Mouse (Mus musculus) neural tube, embryonic 14.5 days (tissue): ENCODE measurements around the gene Ddx42. TPM values are rescaled to one million over a fixed set of nuclear protein-coding genes. Genes with fewer than 3 reads are reported as not detected.

ENCODE experiments used
- ATAC-seq: fragments of 200-750 bp; cut with Nextera tagmentation; 2 replicates; pipeline ENCODE4 v1.8.0; 2017; ENCODE audit warnings: low read depth, mild to moderate bottlenecking, moderate TSS enrichment, moderate library complexity
- H3K27ac ChIP-seq: fragments of 300-500 bp; sonication (generic); 2 replicates; pipeline ENCODE4 v1.5.1; 2014; ENCODE audit warnings: low read depth, mild to moderate bottlenecking, control low read depth, low read length, moderate library complexity, mixed read lengths
- H3K27me3 ChIP-seq: fragments of 300-500 bp; sonication (generic); 2 replicates; pipeline ENCODE4 v1.6.1; 2014; ENCODE audit warnings: low read length; ENCODE audit not compliant: control insufficient read depth, insufficient read depth
- H3K36me3 ChIP-seq: fragments of 300-500 bp; sonication (generic); 2 replicates; pipeline ENCODE4 v1.6.1; 2014; ENCODE audit warnings: low read length, mixed read lengths; ENCODE audit not compliant: control insufficient read depth, insufficient read depth
- H3K4me1 ChIP-seq: fragments of 300-500 bp; sonication (generic); 2 replicates; pipeline ENCODE4 v1.6.1; 2014; ENCODE audit warnings: low read length; ENCODE audit not compliant: control insufficient read depth, insufficient read depth
- H3K4me2 ChIP-seq: fragments of 300-500 bp; sonication (generic); 2 replicates; pipeline ENCODE4 v1.6.1; 2014; ENCODE audit warnings: mild to moderate bottlenecking, low read depth, low read length, control low read depth
- H3K4me3 ChIP-seq: fragments of 300-500 bp; sonication (generic); 2 replicates; pipeline ENCODE4 v1.5.1; 2014; ENCODE audit warnings: low read depth, low read length, control low read depth, mixed read lengths
- H3K9ac ChIP-seq: fragments of 300-500 bp; sonication (generic); replicated peaks from 2 replicates; pipeline ENCODE4 v1.6.1; 2014; ENCODE audit warnings: low read depth, mild to moderate bottlenecking, control low read depth, low read length, mixed read lengths
- H3K9me3 ChIP-seq: fragments of 300-500 bp; sonication (generic); 2 replicates; pipeline ENCODE4 v1.6.1; 2016; ENCODE audit warnings: low read length; ENCODE audit not compliant: control insufficient read depth
- WGBS: fragments of 180-500 bp; shearing (Covaris S2); extraction: QIAGEN DNeasy Blood & Tissue Kit; methylation state at CpG from one replicate; pipeline ENCODE4 v1.1.7; 2014; 5-methylcytosine and 5-hydroxymethylcytosine counted together
- polyA plus RNA-seq: library from polyadenylated mRNA; unstranded; fragments of >200 nt; fragmentation: Nextera tagmentation; extraction: Ambion mirVana; gene quantifications from 2 replicates; pipeline ENCODE4 v1.2.1, GENCODE M21; 2014

Gene Ddx42
- polyA plus RNA-seq, 1 experiment from 2014 or later = 73.2 TPM

DNA sequence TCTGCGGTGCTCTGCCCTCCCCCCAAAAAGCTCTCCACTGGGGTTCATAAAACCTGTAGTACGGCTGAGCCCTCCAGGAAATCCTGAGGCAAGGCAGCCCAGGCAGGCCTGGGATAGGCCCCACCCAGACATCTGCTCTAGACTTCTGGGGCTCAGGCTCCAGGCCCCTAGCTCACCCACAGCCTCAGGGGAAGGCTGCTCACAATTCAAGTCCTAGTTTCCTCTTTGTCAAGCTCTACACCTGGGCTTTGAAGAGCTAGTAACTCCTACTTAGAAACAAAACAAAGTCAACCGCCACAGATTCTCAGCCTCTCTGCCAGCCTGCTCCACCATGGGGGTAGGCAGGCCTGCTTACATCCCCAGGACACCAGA lies 52.3 kb downstream of the Ddx42 start:
- peak overlapping the region; percentile 32; the same call in 1 of the 2 replicates for H3K4me2 ChIP-seq
- 21% methylated on average over 3 of the region's 3 CpGs for WGBS
- H3K9me3 ChIP-seq = no peaks in the 10 kb centered on the region
- no peak for ATAC-seq
- no peaks in the 10 kb centered on the region for H3K27me3 ChIP-seq
- no peak overlapping the region for H3K4me3 ChIP-seq
- peaks cover 32% of the 10 kb centered on the region for H3K4me1 ChIP-seq
- H3K36me3 ChIP-seq = peaks cover 17% of the 10 kb centered on the region
- H3K27ac ChIP-seq = peak overlapping the region; percentile 85
- no peak overlapping the region; the same call in 1 of the 2 replicates for H3K9ac ChIP-seq

GRCm38 (mm10) chr11:106271131-106271793 lies 54.5 kb downstream of the Ddx42 start:
- peak overlapping the region; percentile 79; the same call in 1 of the 2 replicates for H3K27ac ChIP-seq
- WGBS = 47% methylated on average over 5 of the region's 5 CpGs

DNA sequence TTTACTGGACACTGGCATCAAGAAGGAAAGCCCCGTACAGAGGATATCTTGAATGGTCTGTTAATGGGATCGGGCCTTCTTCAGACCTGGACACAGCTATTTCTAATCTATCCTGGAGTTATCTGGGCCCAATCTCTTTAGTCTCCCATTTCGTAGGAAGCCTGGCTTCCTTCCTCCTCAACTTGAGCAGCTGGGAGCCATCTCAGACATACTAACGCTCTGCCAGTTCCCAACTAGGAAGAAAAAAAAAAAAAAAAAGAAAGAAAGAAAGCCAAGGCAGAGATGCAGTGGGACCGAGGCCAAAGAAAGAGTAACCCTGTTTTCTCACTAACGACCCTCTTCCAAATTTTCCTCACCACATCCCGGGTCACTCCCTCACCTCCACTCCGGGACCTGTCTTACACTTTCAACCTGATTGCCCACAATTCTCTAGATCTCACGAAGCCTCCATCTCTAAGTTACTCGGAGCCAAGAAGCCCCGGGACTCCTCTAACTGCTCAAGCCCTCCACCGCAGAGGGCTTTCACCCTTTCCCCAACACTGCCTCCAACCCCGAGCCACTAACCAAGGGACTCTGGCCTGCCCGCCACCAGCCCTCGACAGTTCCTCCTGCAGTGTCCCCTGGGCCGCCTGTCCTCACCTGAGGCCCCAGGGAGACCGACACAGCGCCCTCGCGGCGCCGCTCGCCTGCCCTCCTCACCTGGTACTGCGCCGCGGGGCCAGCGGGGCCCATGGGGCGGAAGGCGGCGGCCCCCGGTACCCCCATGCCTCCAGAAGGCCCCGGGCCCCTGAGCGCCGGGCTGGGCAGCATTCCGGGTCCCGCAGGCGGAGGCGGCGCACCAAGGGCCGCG lies 55.3 kb downstream of the Ddx42 start:
- Histone ChIP-seq H3K4me2 (peak overlapping the region; percentile 79), H3K9me3 (no peaks in the 10 kb centered on the region), H3K4me3 (peak overlapping the region; percentile 89), H3K36me3 (no peaks in the 10 kb centered on the region), H3K27ac (peak overlapping the region; percentile 79), H3K4me1 (peaks cover 31% of the 10 kb centered on the region), H3K9ac (peak overlapping the region; percentile 92), H3K27me3 (no peaks in the 10 kb centered on the region)
- ATAC-seq = peak; percentile 18
- 1% methylated on average over 40 of the region's 41 CpGs for WGBS

More at GRCm38 (mm10) chr11:106271131-106271793, 54.5 kb downstream of the Ddx42 start:
- Histone ChIP-seq H3K9me3 (no peaks in the 10 kb centered on the region), H3K4me2 (peak overlapping the region; percentile 79), H3K4me3 (peak overlapping the region; percentile 89), H3K4me1 (peaks cover 32% of the 10 kb centered on the region), H3K36me3 (no peaks in the 10 kb centered on the region; the same call in 1 of the 2 replicates), H3K27me3 (no peaks in the 10 kb centered on the region), H3K9ac (peak overlapping the region; percentile 92)
- no peak for ATAC-seq

GRCm38 (mm10) chr11:106272644-106273310 lies 56.1 kb downstream of the Ddx42 start, which contains the start of gene Smarcd2:
TSS of gene Smarcd2 (minus strand) at chr11:106272972.
- Histone ChIP-seq H3K9ac (peak within 1 kb of the TSS; percentile 92), H3K4me3 (peak within 1 kb of the TSS; percentile 89), H3K27me3 (no peaks in the 10 kb centered on the region), H3K4me2 (peak within 1 kb of the TSS; percentile 79), H3K9me3 (no peaks in the 10 kb centered on the region), H3K27ac (peak within 1 kb of the TSS; percentile 79), H3K36me3 (no peaks in the 10 kb centered on the region), H3K4me1 (peaks cover 24% of the 10 kb centered on the region)
- peak; percentile 91 for ATAC-seq
- 1% methylated on average over 69 of the region's 72 CpGs for WGBS

GRCm38 (mm10) chr11:106273311-106273684 lies 56.6 kb downstream of the Ddx42 start:
- H3K4me2 ChIP-seq = peak overlapping the region; percentile 79
- no peaks in the 10 kb centered on the region for H3K27me3 ChIP-seq
- peaks cover 19% of the 10 kb centered on the region for H3K4me1 ChIP-seq
- no peaks in the 10 kb centered on the region for H3K9me3 ChIP-seq
- WGBS = 20% methylated on average over 16 of the region's 16 CpGs
- H3K27ac ChIP-seq = peak overlapping the region; percentile 56
- H3K36me3 ChIP-seq = no peaks in the 10 kb centered on the region
- H3K4me3 ChIP-seq = peak overlapping the region; percentile 89
- ATAC-seq = peak; percentile 19; the same call in 1 of the 2 replicates
- peak overlapping the region; percentile 49 for H3K9ac ChIP-seq

DNA sequence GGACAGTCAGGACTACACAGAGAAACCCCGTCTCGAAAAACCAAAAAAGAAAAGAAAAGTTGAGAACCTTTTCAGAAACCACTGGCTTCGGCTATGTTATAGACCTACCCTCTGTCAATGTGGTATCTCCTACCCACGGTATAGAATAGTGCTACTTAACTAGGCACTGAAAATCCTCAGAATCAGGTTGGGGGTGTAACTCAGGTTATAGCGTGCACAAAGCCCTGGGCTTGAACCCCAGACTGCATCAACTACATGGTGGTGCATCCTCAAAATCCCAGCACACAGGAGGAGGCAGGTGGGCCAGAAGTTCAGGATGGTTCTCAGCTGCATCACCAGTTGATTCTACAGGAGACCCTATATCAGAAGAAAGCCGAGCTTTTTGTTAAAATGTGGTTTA lies 57.1 kb downstream of the Ddx42 start:
- WGBS = 96% methylated on average over 6 of the region's 6 CpGs
- Histone ChIP-seq H3K4me1 (peaks cover 14% of the 10 kb centered on the region), H3K4me3 (no peak overlapping the region), H3K27me3 (no peaks in the 10 kb centered on the region), H3K27ac (no peak overlapping the region), H3K36me3 (no peaks in the 10 kb centered on the region), H3K9ac (no peak overlapping the region), H3K4me2 (no peak overlapping the region; the same call in 1 of the 2 replicates), H3K9me3 (no peaks in the 10 kb centered on the region)
- no peak for ATAC-seq

DNA sequence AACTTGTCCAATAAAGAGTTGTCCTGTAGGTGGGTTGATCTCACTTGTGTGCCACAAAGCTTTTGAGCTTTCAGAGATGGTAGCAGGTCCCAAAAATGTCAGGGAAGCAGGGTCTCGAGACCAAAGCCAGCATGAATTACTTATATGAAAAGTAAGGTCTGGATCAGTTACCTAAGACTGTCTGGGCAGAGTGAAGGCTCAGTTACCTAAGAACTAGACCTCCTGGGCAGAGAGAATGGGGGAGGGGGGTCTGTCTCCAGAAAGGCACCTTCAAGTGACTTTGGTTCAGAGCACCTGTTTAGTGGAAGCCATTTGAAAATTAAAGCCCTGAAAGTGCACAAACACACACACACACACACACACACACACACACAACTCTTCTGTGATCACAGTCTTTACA lies 57.6 kb downstream of the Ddx42 start:
- Histone ChIP-seq H3K36me3 (no peaks in the 10 kb centered on the region), H3K9me3 (no peaks in the 10 kb centered on the region), H3K27me3 (no peaks in the 10 kb centered on the region), H3K27ac (no peak overlapping the region), H3K4me2 (no peak overlapping the region), H3K4me1 (peaks cover 8% of the 10 kb centered on the region), H3K9ac (no peak overlapping the region), H3K4me3 (no peak overlapping the region)
- no peak for ATAC-seq
- 86% methylated on average over 1 of the region's 1 CpGs for WGBS

DNA sequence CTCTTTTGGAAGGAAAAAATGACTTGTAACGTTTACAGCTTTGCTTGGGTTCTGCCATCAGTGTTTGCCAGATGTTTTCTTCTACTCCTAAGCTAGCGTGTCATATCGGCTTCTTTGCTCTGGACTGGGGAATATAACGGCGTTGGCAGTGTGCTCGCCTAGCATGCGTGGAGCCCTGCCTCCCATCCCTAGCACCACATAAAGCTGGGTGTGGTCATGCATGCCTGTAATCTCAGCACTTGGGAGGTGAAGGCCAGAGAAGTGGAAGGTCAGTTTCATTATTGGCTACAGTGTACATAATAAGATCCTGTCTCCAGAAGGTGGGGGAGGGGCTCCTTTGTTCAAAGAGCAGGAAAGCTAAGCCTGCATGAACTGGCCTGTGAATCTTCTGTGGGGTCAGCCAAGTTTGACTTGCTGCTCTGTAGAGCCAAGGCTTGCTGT lies 58.3 kb downstream of the Ddx42 start:
- Histone ChIP-seq H3K4me2 (no peak overlapping the region), H3K27me3 (no peaks in the 10 kb centered on the region), H3K4me3 (no peak overlapping the region), H3K36me3 (no peaks in the 10 kb centered on the region), H3K4me1 (peaks cover 8% of the 10 kb centered on the region), H3K9me3 (no peaks in the 10 kb centered on the region), H3K27ac (no peak overlapping the region), H3K9ac (no peak overlapping the region)
- no peak for ATAC-seq
- 88% methylated on average over 7 of the region's 7 CpGs for WGBS
